Mouse (Mus musculus) kidney, embryonic 16.5 days (tissue): Measurements from ENCODE around the gene Arhgef10l. TPM values are rescaled to one million over a fixed set of nuclear protein-coding genes. Genes with fewer than 3 reads are reported as not detected.

Experiments
- ATAC-seq: fragments of 200-750 bp; cut with Nextera tagmentation; 2 replicates; pipeline ENCODE4 v1.8.0; 2017; ENCODE audit warnings: moderate TSS enrichment; ENCODE audit not compliant: low FRiP score, low TSS enrichment
- H3K27ac ChIP-seq: fragments of 300-500 bp; sonication (generic); 2 replicates; pipeline ENCODE4 v1.5.1; 2014; ENCODE audit warnings: low read length
- H3K27me3 ChIP-seq: fragments of 300-500 bp; sonication (generic); 2 replicates; pipeline ENCODE4 v1.6.1; 2014; ENCODE audit warnings: low read length, control low read depth, mixed read lengths; ENCODE audit not compliant: insufficient read depth
- H3K36me3 ChIP-seq: fragments of 300-500 bp; sonication (generic); 2 replicates; pipeline ENCODE4 v1.6.1; 2014; ENCODE audit warnings: low read length, control low read depth, mixed read lengths; ENCODE audit not compliant: insufficient read depth
- H3K4me1 ChIP-seq: fragments of 300-500 bp; sonication (generic); 2 replicates; pipeline ENCODE4 v1.6.1; 2014; ENCODE audit warnings: low read length, control low read depth, mixed read lengths; ENCODE audit not compliant: insufficient read depth
- H3K4me2 ChIP-seq: fragments of 300-500 bp; sonication (generic); replicated peaks from 2 replicates; pipeline ENCODE4 v1.6.1; 2014; ENCODE audit warnings: low read depth, low read length
- H3K4me3 ChIP-seq: fragments of 300-500 bp; sonication (generic); 2 replicates; pipeline ENCODE4 v1.5.1; 2014; ENCODE audit warnings: mild to moderate bottlenecking, low read length
- H3K9ac ChIP-seq: fragments of 300-500 bp; sonication (generic); replicated peaks from 2 replicates; pipeline ENCODE4 v1.6.1; 2014; ENCODE audit warnings: low read length
- H3K9me3 ChIP-seq: fragments of 300-500 bp; sonication (generic); 2 replicates; pipeline ENCODE4 v1.6.1; 2016; ENCODE audit warnings: low read length, control low read depth
- WGBS: fragments of 180-500 bp; shearing (Covaris S2); extraction: QIAGEN DNeasy Blood & Tissue Kit; methylation state at CpG from one replicate; pipeline ENCODE4 v1.1.7; 2014; 5-methylcytosine and 5-hydroxymethylcytosine counted together
- polyA plus RNA-seq: library from polyadenylated mRNA; unstranded; fragments of >200 nt; fragmentation: Nextera tagmentation; extraction: Ambion mirVana; gene quantifications from 2 replicates; pipeline ENCODE4 v1.2.1, GENCODE M21; 2015

Gene Arhgef10l
- polyA plus RNA-seq, 1 experiment from 2014 or later, result 25.4 TPM

DNA sequence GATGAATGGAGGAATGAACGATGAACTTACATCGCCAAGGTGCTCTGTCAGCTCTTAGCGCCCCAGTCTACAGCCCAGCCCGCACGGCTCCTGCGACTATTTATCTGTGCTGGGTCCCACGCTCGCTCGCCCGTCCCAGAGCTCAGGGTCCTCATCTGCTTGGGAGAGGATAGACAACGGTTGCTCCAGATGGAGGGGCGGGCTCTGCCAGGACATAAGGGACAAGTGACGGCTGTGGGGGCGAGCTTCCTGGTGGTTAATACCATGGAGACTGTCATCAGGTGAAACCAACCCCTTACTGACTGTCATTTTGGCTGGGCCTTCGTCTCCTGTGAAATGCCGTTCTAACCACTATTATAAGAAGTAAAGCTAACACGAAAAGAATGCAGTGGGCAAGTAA, 114.0 kb downstream of the Arhgef10l start:
- no peak overlapping the region for H3K4me3 ChIP-seq
- WGBS, result 94% methylated on average over 17 of the region's 17 CpGs

DNA sequence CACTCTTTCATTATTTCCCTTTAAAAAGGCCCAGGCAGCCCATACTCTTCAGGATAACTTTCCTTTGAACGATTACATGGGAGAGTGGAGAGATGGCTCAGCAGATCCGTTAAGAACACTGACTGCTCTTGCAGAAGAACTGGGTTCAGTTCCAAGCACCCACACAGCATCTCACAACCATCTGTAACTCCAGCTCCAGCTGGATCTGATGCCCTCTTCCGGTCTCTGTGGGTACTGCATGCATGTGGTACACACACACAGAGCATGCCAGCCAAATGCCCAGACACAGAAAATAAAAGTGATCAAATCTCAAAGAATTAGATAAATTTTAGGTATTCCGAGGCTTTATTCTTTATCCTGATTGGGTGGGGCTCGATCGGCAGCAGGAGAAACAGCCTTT, 115.1 kb downstream of the Arhgef10l start:
- Histone ChIP-seq H3K4me1 (peaks cover 3% of the 10 kb centered on the region), H3K36me3 (peaks cover 43% of the 10 kb centered on the region), H3K27me3 (no peaks in the 10 kb centered on the region), H3K4me2 (no peak overlapping the region), H3K9ac (no peak overlapping the region), H3K9me3 (no peaks in the 10 kb centered on the region), H3K4me3 (no peak overlapping the region), H3K27ac (peak overlapping the region; percentile 12; the same call in 1 of the 2 replicates)
- WGBS, result 94% methylated on average over 6 of the region's 6 CpGs
- no peak for ATAC-seq

More for the DNA sequence above, 114.0 kb downstream of the Arhgef10l start:
- Histone ChIP-seq H3K36me3 (peaks cover 43% of the 10 kb centered on the region), H3K9me3 (no peaks in the 10 kb centered on the region), H3K4me1 (peaks cover 3% of the 10 kb centered on the region), H3K9ac (no peak overlapping the region), H3K27ac (no peak overlapping the region), H3K27me3 (no peaks in the 10 kb centered on the region), H3K4me2 (no peak overlapping the region)
- no peak for ATAC-seq

DNA sequence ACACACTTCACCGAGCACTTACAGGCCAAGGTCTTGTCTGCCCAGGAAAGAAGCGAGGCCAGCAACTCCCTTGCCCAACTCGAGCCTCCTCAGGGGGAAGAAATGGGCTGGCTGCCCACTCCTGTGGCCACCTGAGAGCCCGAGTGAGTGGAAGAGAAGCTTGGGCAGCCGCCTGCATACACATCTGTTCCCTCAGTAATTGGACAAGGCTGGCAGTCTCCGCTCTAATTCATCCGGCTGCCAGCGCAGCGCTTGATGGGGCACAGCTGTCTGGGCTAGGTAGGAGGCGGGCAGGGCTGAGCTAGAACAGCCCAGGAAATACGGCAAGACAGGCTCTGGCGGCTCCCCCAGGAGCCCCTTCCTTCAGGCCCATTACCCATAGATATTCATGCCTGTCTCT, 115.8 kb downstream of the Arhgef10l start:
- Histone ChIP-seq H3K36me3 (peaks cover 43% of the 10 kb centered on the region), H3K4me2 (no peak overlapping the region), H3K4me1 (peaks cover 3% of the 10 kb centered on the region), H3K9me3 (no peaks in the 10 kb centered on the region), H3K27me3 (no peaks in the 10 kb centered on the region), H3K4me3 (no peak overlapping the region), H3K9ac (no peak overlapping the region), H3K27ac (peak overlapping the region; percentile 56)
- ATAC-seq, result peak; percentile 84
- WGBS, result 48% methylated on average over 12 of the region's 12 CpGs

DNA sequence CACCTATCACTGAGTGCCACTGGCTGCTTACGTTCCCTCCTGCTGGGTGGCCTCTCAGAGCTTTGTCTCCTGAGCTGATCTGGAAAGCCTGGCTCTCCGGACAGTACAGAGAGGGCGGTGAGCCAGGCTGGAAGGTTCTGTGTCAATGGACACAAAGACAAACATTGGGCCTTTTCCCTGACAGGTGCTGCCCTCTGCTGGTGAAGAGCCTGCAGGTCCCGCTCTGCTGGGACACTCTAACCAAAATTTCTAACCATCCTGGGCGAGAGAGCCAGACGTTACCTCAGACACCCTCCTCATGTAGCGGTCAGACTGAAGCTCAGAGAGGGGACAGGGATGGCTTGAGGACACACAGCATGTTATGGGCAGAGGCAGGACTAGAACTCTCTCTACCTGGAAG, 118.3 kb downstream of the Arhgef10l start:
- Histone ChIP-seq H3K4me2 (no peak overlapping the region), H3K27ac (no peak overlapping the region), H3K4me3 (no peak overlapping the region), H3K9me3 (no peaks in the 10 kb centered on the region), H3K36me3 (peaks cover 43% of the 10 kb centered on the region), H3K27me3 (no peaks in the 10 kb centered on the region), H3K9ac (no peak overlapping the region), H3K4me1 (peaks cover 3% of the 10 kb centered on the region)
- 37% methylated on average over 7 of the region's 7 CpGs for WGBS
- 0 out of 2 replicates have a peak, but pooled peaks have one; percentile 5 for ATAC-seq

DNA sequence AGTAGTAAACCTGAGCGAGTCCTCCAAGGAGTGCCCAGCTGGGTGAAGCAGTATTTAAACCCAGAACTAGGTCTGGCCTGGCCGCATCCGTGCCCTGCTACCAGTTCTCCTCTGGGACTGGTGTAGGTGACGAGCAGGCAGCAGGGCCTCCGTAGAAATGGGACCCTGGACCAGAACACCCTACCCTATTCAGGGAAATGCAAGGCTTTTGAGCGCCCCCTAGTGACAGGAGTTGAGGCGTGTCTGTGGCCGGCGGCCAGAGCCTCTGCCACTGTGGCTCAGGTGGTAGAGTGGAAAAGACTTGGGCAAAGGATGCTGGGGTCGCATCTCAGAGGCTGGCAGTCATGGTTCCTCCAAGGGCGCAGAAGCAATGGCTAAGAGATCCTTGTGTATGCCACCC, 126.7 kb downstream of the Arhgef10l start:
- 36% methylated on average over 11 of the region's 11 CpGs for WGBS
- H3K4me3 ChIP-seq, result no peak overlapping the region
- ATAC-seq, result 0 out of 2 replicates have a peak, but pooled peaks have one; percentile 35
- H3K36me3 ChIP-seq, result peaks cover 21% of the 10 kb centered on the region
- no peak overlapping the region for H3K27ac ChIP-seq
- no peaks in the 10 kb centered on the region for H3K4me1 ChIP-seq
- no peak overlapping the region for H3K9ac ChIP-seq
- no peaks in the 10 kb centered on the region for H3K9me3 ChIP-seq
- H3K4me2 ChIP-seq, result no peak overlapping the region
- H3K27me3 ChIP-seq, result no peaks in the 10 kb centered on the region

DNA sequence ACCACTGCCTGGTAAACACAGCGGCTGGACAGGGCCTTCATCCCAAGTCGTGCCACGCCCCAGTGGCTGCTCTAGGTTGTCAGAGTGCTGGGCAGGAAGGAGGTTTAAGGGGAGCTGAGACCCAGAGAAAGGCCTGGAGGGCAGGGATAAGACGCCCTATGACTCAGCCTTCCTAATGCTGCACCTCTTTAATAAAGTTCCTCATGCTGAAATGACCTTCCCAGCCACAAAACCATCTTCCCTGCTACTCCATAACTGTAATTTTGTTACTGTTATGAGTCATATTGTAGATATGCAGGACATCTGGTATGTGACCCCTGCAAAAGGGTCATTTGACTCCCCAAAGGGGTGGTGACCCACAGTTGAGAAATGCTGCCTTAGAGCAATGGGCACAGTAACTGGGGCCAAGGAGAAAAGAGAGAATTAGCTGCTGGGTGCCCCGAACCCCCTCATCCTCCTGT, 128.2 kb downstream of the Arhgef10l start:
- ATAC-seq, result no peak
- Histone ChIP-seq H3K27ac (no peak overlapping the region), H3K27me3 (no peaks in the 10 kb centered on the region), H3K9ac (no peak overlapping the region), H3K36me3 (peaks cover 17% of the 10 kb centered on the region), H3K9me3 (no peaks in the 10 kb centered on the region), H3K4me2 (no peak overlapping the region), H3K4me1 (peaks cover 3% of the 10 kb centered on the region; the same call in 1 of the 2 replicates), H3K4me3 (no peak overlapping the region)
- WGBS, result 74% methylated on average over 5 of the region's 5 CpGs

DNA sequence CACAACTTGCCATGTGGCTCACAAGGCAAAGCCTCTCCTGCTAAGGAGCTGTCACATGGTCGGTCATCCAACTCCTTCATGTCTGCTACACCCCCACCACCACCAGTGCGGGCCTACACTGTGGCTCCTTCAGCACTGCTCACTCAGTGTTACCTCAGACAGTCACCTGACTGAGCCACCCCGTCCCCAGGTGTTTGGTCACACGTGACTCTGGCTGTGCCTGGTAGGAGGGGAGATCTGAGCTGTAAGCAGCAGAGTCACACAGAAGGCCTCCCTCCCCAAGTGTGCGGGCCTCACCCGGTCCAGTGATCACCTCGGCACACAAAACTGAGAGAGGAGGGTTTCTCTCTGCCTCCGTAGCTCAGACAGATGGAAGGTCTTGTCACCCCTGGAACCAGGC, 130.5 kb downstream of the Arhgef10l start:
- Histone ChIP-seq H3K36me3 (peaks cover 17% of the 10 kb centered on the region), H3K27me3 (no peaks in the 10 kb centered on the region), H3K4me2 (no peak overlapping the region), H3K9me3 (no peaks in the 10 kb centered on the region), H3K27ac (no peak overlapping the region), H3K4me1 (peaks cover 7% of the 10 kb centered on the region; the same call in 1 of the 2 replicates), H3K9ac (no peak overlapping the region), H3K4me3 (no peak overlapping the region)
- ATAC-seq, result no peak
- WGBS, result 78% methylated on average over 8 of the region's 8 CpGs

DNA sequence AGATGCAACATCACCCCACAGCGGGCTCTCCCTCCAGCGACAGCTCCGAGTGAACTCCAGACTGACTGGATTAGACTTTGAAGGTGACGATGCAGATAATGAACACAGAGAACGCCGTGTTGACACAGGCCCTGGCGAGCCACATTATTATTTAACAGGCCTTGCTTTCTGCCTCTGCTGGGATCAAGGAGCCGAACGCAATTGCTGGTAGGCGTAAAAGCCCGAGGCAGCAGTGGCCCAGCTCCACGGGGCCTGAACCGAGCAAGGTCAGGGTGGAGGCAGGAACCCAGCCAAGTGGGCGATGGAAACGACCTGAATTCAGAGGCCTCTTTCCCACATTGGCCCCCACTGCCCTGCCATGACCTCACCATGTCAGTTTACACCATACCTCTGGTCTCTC, 133.5 kb downstream of the Arhgef10l start:
- H3K4me3 ChIP-seq, result no peak overlapping the region
- no peaks in the 10 kb centered on the region for H3K9me3 ChIP-seq
- WGBS, result 28% methylated on average over 15 of the region's 15 CpGs
- no peak overlapping the region for H3K27ac ChIP-seq
- H3K36me3 ChIP-seq, result peaks cover 17% of the 10 kb centered on the region
- H3K4me1 ChIP-seq, result peaks cover 15% of the 10 kb centered on the region; the same call in 1 of the 2 replicates
- 0 out of 2 replicates have a peak overlapping the region, but pooled peaks have one; percentile 22 for H3K9ac ChIP-seq
- no peak for ATAC-seq
- H3K27me3 ChIP-seq, result no peaks in the 10 kb centered on the region
- no peak overlapping the region for H3K4me2 ChIP-seq

DNA sequence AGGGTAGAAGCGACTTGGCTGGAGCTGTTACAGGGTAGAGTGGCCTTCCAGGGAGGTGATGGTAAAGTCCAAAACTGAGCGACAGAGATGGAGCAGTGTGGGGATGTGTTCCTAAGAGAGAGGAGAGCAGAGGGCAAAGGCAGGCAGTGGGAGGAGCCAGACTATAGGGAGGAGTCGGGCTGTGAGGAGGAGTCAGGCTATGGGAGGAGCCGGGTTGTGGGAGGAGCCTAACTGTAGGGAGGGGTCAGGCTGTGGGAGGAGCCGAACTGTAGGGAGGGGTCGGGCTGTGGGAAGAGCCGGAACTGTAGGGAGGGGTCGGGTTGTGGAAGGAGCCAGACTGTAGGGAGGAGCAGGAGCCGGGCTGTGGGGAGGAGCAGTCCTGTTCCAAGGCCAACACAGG, 134.8 kb downstream of the Arhgef10l start:
- no peaks in the 10 kb centered on the region for H3K27me3 ChIP-seq
- peak; percentile 11; the same call in 1 of the 2 replicates for ATAC-seq

DNA sequence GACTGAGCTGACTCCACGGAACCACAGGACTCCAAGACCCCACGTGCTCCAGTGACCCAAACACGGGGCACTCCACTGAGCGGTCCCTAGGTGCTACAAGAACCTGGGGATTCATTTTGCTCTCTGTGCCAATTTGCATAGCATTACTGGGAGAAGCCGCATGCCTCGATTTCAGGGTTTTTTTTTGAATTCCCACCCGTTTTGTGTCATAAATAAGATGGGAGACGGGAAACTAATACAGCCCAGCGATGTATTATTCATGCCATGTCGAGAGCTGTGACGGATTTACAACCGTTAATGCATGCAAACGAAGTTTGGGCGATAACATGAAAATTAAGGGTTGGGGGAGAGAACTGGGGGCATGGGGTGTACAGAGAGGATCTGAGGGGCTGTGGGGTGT, 136.1 kb downstream of the Arhgef10l start:
- H3K9me3 ChIP-seq, result no peaks in the 10 kb centered on the region
- ATAC-seq, result no peak
- H3K9ac ChIP-seq, result no peak overlapping the region
- H3K4me2 ChIP-seq, result no peak overlapping the region
- H3K4me3 ChIP-seq, result no peak overlapping the region
- peaks cover 5% of the 10 kb centered on the region for H3K36me3 ChIP-seq
- no peak overlapping the region for H3K27ac ChIP-seq
- H3K27me3 ChIP-seq, result no peaks in the 10 kb centered on the region
- 72% methylated on average over 14 of the region's 14 CpGs for WGBS
- H3K4me1 ChIP-seq, result peaks cover 23% of the 10 kb centered on the region

More for the DNA sequence above, 134.8 kb downstream of the Arhgef10l start:
- WGBS, result 29% methylated on average over 9 of the region's 9 CpGs
- H3K4me2 ChIP-seq, result no peak overlapping the region
- no peak overlapping the region for H3K27ac ChIP-seq
- peaks cover 15% of the 10 kb centered on the region; the same call in 1 of the 2 replicates for H3K4me1 ChIP-seq
- no peaks in the 10 kb centered on the region for H3K9me3 ChIP-seq
- H3K36me3 ChIP-seq, result peaks cover 12% of the 10 kb centered on the region
- H3K9ac ChIP-seq, result no peak overlapping the region
- H3K4me3 ChIP-seq, result no peak overlapping the region
